Mouse (Mus musculus) CH12.LX (cell line): ENCODE measurements around the gene Fam214a.

Source experiments
- CTCF ChIP-seq, 2 experiments: IDR thresholded peaks in 1 of 2; conservative IDR thresholded peaks in 1 of 2; 2 replicates each; pipeline ENCODE4 v1.5.1; 2011 to 2012; ENCODE audit warnings: low read depth in 2 of 2, low read length in 2 of 2, improper control_type of control experiment in 1 of 2, inconsistent platforms in 1 of 2, mild to moderate bottlenecking in 1 of 2, moderate library complexity in 1 of 2
- MAX ChIP-seq: IDR thresholded peaks from 2 replicates; pipeline ENCODE4 v1.6.1; 2011; ENCODE audit warnings: low read length, improper control_type of control experiment
- TCF12 ChIP-seq: IDR thresholded peaks from 2 replicates; pipeline ENCODE4 v1.6.1; 2014; ENCODE audit warnings: low read depth, mild to moderate bottlenecking, inconsistent platforms, low read length, improper control_type of control experiment
- USF1 ChIP-seq: IDR thresholded peaks from 2 replicates; pipeline ENCODE4 v1.6.1; 2014; ENCODE audit warnings: low read depth, mild to moderate bottlenecking, inconsistent platforms, low read length, improper control_type of control experiment
- ZMIZ1 ChIP-seq: IDR thresholded peaks from 2 replicates; pipeline ENCODE4 v1.6.1; 2012; ENCODE audit warnings: low read depth, mild to moderate bottlenecking, inconsistent platforms, low read length, improper control_type of control experiment

- TF ChIP-seq ZMIZ1: no peak
- no peak for TF ChIP-seq TCF12
- no peak for TF ChIP-seq CTCF (conservative IDR thresholded peaks at IDR 0.05 in 1 of 2, IDR thresholded peaks at IDR 0.05 in 1 of 2; ENCODE audit: low read depth in 2 of 2, low read length in 2 of 2)
- no peak for TF ChIP-seq USF1
- TF ChIP-seq MAX: no peak
Measured at GRCm38 (mm10) chr9:74972736-74973135, 20.1 kb downstream of the Fam214a start.
